8 mouse cellular contexts compared by ENCODE assay signal in the genomic region with DNA sequence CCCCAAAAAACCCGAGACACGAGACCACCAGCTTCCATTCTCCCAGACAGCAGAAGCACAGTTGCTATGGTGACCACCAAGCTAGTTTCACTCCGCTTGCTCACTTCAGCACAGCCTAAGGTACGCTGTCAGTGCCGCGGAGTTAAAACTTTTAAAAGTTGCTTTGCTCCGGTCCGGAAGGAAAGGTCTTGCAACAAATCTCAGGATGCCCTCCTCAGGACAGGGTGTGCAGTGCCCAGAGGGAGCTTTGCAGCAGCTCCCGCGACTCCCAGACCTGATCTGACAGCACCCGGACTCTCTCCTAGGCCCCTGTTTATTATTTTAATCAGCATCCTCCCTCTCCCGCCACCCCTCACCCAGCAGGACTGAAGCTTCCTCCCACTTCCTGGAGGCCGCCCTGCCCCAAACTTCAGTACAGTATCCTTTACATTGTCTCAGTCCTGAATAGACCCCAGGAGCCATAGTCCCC.
DNase-seq lines count a peak whose midpoint lies in the region; ATAC-seq lines count a peak whose summit lies in the region.

No protein-coding gene starts in this region.

- H3K4me2 ChIP-seq in heart, embryonic 16.5 days (ENCODE audit: low read depth, low read length) = peak overlapping the region; percentile 69

- peak; percentile 7 for DNase-seq in layer of hippocampus, adult 11-12 months (ENCODE audit: low spot score)
- DNase-seq in layer of hippocampus, postnatal 25 days (ENCODE audit: extremely low spot score in 1 of 2, low spot score in 1 of 2) = no peak
- DNase-seq in embryonic facial prominence, embryonic 10.5 days (ENCODE audit: low spot score) = peak; percentile 63
- DNase-seq in kidney, postnatal 14 days = peak; percentile 48
- peak; percentile 51 for DNase-seq in lung, postnatal 36 days
- DNase-seq in right cerebral cortex, postnatal 14 days = peak; percentile 21
- DNase-seq in cerebellum, adult 8-10 months = no peak

- no peaks in the 10 kb centered on the region for H3K36me3 ChIP-seq in embryonic facial prominence, embryonic 10.5 days (replicated peaks)
- H3K36me3 ChIP-seq in heart, embryonic 16.5 days (ENCODE audit: control insufficient read depth, insufficient read depth) = no peaks in the 10 kb centered on the region

- no peaks in the 10 kb centered on the region for H3K27me3 ChIP-seq in embryonic facial prominence, embryonic 10.5 days (replicated peaks; ENCODE audit: low read depth, poor library complexity, severe bottlenecking)
- no peaks in the 10 kb centered on the region for H3K27me3 ChIP-seq in heart, embryonic 16.5 days (ENCODE audit: control insufficient read depth, insufficient read depth, low read length)

- H3K9me3 ChIP-seq in embryonic facial prominence, embryonic 10.5 days = no peaks in the 10 kb centered on the region
- H3K9me3 ChIP-seq in heart, embryonic 16.5 days (replicated peaks; ENCODE audit: control insufficient read depth, low read length) = no peaks in the 10 kb centered on the region

- peak overlapping the region; percentile 81 for H3K27ac ChIP-seq in embryonic facial prominence, embryonic 10.5 days (replicated peaks)
- H3K27ac ChIP-seq in heart, embryonic 16.5 days (ENCODE audit: low read length) = no peak overlapping the region

- peak overlapping the region; percentile 57 for H3K9ac ChIP-seq in heart, embryonic 16.5 days (ENCODE audit: low read length)

- peak overlapping the region; percentile 59 for H3K4me3 ChIP-seq in embryonic facial prominence, embryonic 10.5 days
- peak overlapping the region; percentile 48 for H3K4me3 ChIP-seq in heart, embryonic 16.5 days (ENCODE audit: low read length)

- ATAC-seq in heart, embryonic 16.5 days (replicated peaks; ENCODE audit: extremely low read depth, insufficient read depth, low FRiP score) = peak; percentile 49

- under 1% methylated on average over 13 of the region's 13 CpGs for WGBS in embryonic facial prominence, embryonic 10.5 days
- WGBS in heart, embryonic 16.5 days = 2% methylated on average over 13 of the region's 13 CpGs

- H3K4me1 ChIP-seq in embryonic facial prominence, embryonic 10.5 days = peaks cover 66% of the 10 kb centered on the region
- H3K4me1 ChIP-seq in heart, embryonic 16.5 days (ENCODE audit: control insufficient read depth, insufficient read depth, low read length) = peaks cover 17% of the 10 kb centered on the region

Comparison
In these comparisons a context has a peak if more than half of its experiments do, and no peak if none do; other contexts are left out.
1. DNase-seq: peak in layer of hippocampus, adult 11-12 months (single experiment), embryonic facial prominence, embryonic 10.5 days (single experiment), kidney, postnatal 14 days (single experiment), lung, postnatal 36 days (single experiment) and right cerebral cortex, postnatal 14 days (single experiment); none in layer of hippocampus, postnatal 25 days (0 of 2) and cerebellum, adult 8-10 months (single experiment).